Mouse (Mus musculus) neural tube, embryonic 14.5 days (tissue): ENCODE measurements around the gene Spryd4. TPM values are rescaled to one million over a fixed set of nuclear protein-coding genes. Genes with fewer than 3 reads are reported as not detected.
"Not testable (repeated sequence)": the region's sequence is repeated elsewhere in the genome, so short reads cannot be mapped to it uniquely, and the experiment has no call there.

Experiments
- ATAC-seq: fragments of 200-750 bp; cut with Nextera tagmentation; 2 replicates; pipeline ENCODE4 v1.8.0; 2017; ENCODE audit warnings: low read depth, mild to moderate bottlenecking, moderate TSS enrichment, moderate library complexity
- H3K27ac ChIP-seq: fragments of 300-500 bp; sonication (generic); 2 replicates; pipeline ENCODE4 v1.5.1; 2014; ENCODE audit warnings: low read depth, mild to moderate bottlenecking, control low read depth, low read length, moderate library complexity, mixed read lengths
- H3K27me3 ChIP-seq: fragments of 300-500 bp; sonication (generic); 2 replicates; pipeline ENCODE4 v1.6.1; 2014; ENCODE audit warnings: low read length; ENCODE audit not compliant: control insufficient read depth, insufficient read depth
- H3K36me3 ChIP-seq: fragments of 300-500 bp; sonication (generic); 2 replicates; pipeline ENCODE4 v1.6.1; 2014; ENCODE audit warnings: low read length, mixed read lengths; ENCODE audit not compliant: control insufficient read depth, insufficient read depth
- H3K4me1 ChIP-seq: fragments of 300-500 bp; sonication (generic); 2 replicates; pipeline ENCODE4 v1.6.1; 2014; ENCODE audit warnings: low read length; ENCODE audit not compliant: control insufficient read depth, insufficient read depth
- H3K4me2 ChIP-seq: fragments of 300-500 bp; sonication (generic); 2 replicates; pipeline ENCODE4 v1.6.1; 2014; ENCODE audit warnings: mild to moderate bottlenecking, low read depth, low read length, control low read depth
- H3K4me3 ChIP-seq: fragments of 300-500 bp; sonication (generic); 2 replicates; pipeline ENCODE4 v1.5.1; 2014; ENCODE audit warnings: low read depth, low read length, control low read depth, mixed read lengths
- H3K9ac ChIP-seq: fragments of 300-500 bp; sonication (generic); replicated peaks from 2 replicates; pipeline ENCODE4 v1.6.1; 2014; ENCODE audit warnings: low read depth, mild to moderate bottlenecking, control low read depth, low read length, mixed read lengths
- H3K9me3 ChIP-seq: fragments of 300-500 bp; sonication (generic); 2 replicates; pipeline ENCODE4 v1.6.1; 2016; ENCODE audit warnings: low read length; ENCODE audit not compliant: control insufficient read depth
- WGBS: fragments of 180-500 bp; shearing (Covaris S2); extraction: QIAGEN DNeasy Blood & Tissue Kit; methylation state at CpG from one replicate; pipeline ENCODE4 v1.1.7; 2014; 5-methylcytosine and 5-hydroxymethylcytosine counted together
- polyA plus RNA-seq: library from polyadenylated mRNA; unstranded; fragments of >200 nt; fragmentation: Nextera tagmentation; extraction: Ambion mirVana; gene quantifications from 2 replicates; pipeline ENCODE4 v1.2.1, GENCODE M21; 2014

Gene Spryd4
- 20.9 and 22.3 TPM in 2 replicates for polyA plus RNA-seq

DNA sequence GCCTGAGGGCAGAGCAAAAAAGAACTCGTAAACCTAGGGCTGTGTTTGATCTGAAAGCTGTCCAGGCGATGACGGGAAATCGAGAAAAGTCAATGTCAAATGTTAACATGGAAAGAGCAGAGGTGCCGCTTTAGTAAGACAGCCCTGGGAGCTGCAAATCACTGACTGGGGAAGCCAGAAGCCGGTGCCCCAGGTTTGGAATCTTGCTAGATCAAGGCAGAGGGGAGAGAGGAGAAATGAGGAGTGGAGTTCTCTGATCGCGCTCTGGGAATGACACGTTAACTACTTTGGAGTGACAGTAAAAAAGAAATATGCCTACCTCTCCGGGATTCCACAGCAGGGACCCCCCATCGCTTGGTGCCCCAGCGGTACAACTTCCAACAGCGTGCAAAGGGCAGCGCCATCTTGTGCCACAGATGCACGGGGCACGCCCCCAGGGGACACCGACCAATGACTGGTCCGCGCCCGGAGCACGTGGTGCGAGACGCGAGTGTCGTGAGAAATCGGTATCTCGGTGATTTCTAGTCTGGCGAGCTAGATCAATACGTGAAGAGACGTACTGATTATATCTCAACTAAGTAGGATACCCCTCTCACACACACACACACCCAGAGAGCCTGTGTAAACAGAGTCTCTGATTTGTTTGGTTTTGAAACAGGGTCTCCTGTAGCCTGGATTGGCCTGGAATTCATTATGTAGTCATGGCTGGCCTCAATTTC, at the start of gene Spryd4:
Gene Spryd4, minus strand, starts transcription at position 418 of the 719 bp plus-strand sequence.
- ATAC-seq = peak; percentile 94
- WGBS = under 1% methylated on average over 30 of the region's 30 CpGs
- peaks cover 12% of the 10 kb centered on the region; the same call in 1 of the 2 replicates for H3K4me1 ChIP-seq
- peak within 1 kb of the TSS; percentile 55 for H3K27ac ChIP-seq
- H3K36me3 ChIP-seq = no peaks in the 10 kb centered on the region
- H3K4me3 ChIP-seq = peak within 1 kb of the TSS; percentile 54
- H3K27me3 ChIP-seq = no peaks in the 10 kb centered on the region
- H3K4me2 ChIP-seq = peak within 1 kb of the TSS; percentile 88
- no peaks in the 10 kb centered on the region for H3K9me3 ChIP-seq
- H3K9ac ChIP-seq = peak within 1 kb of the TSS; percentile 62

DNA sequence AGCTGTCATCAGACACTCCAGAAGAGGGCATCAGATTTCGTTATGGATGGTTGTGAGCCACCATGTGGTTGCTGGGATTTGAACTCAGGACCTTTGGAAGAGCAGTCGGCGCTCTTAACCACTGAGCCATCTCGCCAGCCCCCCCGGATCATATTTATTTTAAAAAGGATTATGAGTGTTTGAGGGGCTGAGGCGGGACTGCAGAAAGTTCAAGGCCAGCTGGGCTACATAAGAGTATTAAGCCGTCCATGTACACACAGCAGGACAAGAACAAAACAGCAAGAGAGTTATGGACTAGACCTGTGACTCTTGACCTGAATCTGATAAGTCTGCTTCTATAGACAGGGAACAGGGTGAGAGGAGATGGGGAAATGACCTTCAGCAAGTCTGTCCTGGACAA, 48.8 kb upstream of the Spryd4 start:
- not testable (repeated sequence) for H3K9ac ChIP-seq, ATAC-seq, H3K27ac ChIP-seq, H3K36me3 ChIP-seq, H3K27me3 ChIP-seq, H3K9me3 ChIP-seq, H3K4me3 ChIP-seq, H3K4me1 ChIP-seq, H3K4me2 ChIP-seq
- 90% methylated on average over 7 of the region's 7 CpGs for WGBS

- no peak overlapping the region for H3K4me3 ChIP-seq
- H3K9me3 ChIP-seq = no peaks in the 10 kb centered on the region
- H3K36me3 ChIP-seq = no peaks in the 10 kb centered on the region
- H3K27ac ChIP-seq = no peak overlapping the region
- H3K27me3 ChIP-seq = no peaks in the 10 kb centered on the region
- ATAC-seq = no peak
- no peak overlapping the region for H3K9ac ChIP-seq
- H3K4me2 ChIP-seq = no peak overlapping the region
- 88% methylated on average over 5 of the region's 5 CpGs for WGBS
- no peaks in the 10 kb centered on the region for H3K4me1 ChIP-seq
Measured at GRCm38 (mm10) chr10:128259946-128260345, 48.3 kb upstream of the Spryd4 start.

DNA sequence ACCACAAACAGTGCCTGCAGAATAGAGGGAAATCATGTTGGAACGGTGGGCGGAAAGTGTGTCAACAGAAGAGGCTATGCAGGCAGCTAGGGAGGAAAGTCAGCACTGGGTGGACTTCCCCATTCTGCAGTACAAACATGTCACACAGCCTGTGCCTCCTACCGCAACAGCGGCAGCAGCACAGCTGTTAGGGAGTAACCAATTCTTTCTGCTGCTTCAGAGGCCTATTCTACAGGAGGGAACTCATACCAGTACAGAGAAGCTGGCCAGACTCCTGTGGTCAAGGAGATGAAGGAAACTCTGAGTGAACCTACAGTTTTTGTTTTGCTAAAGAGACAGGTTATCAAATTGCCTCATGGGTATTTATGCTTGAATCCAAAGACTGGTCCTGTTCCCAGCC, 47.3 kb upstream of the Spryd4 start:
- Histone ChIP-seq H3K9me3 (no peaks in the 10 kb centered on the region), H3K4me1 (no peaks in the 10 kb centered on the region), H3K36me3 (no peaks in the 10 kb centered on the region), H3K4me3 (no peak overlapping the region), H3K27ac (no peak overlapping the region), H3K9ac (no peak overlapping the region), H3K27me3 (no peaks in the 10 kb centered on the region), H3K4me2 (no peak overlapping the region)
- ATAC-seq = no peak
- WGBS = 77% methylated on average over 4 of the region's 4 CpGs

- WGBS = 73% methylated on average over 8 of the region's 8 CpGs
- Histone ChIP-seq H3K4me2 (no peak overlapping the region), H3K9ac (no peak overlapping the region), H3K9me3 (no peaks in the 10 kb centered on the region), H3K4me3 (no peak overlapping the region), H3K4me1 (no peaks in the 10 kb centered on the region), H3K27ac (no peak overlapping the region), H3K36me3 (0 out of 2 replicates have a peak, but pooled peaks cover 4% of the 10 kb centered on the region), H3K27me3 (no peaks in the 10 kb centered on the region)
- ATAC-seq = no peak
Measured at GRCm38 (mm10) chr10:128256328-128256727, 44.7 kb upstream of the Spryd4 start.

- no peak overlapping the region for H3K9ac ChIP-seq
- no peaks in the 10 kb centered on the region for H3K9me3 ChIP-seq
- 0 out of 2 replicates have a peak, but pooled peaks cover 4% of the 10 kb centered on the region for H3K36me3 ChIP-seq
- no peaks in the 10 kb centered on the region for H3K27me3 ChIP-seq
- H3K27ac ChIP-seq = no peak overlapping the region
- H3K4me2 ChIP-seq = no peak overlapping the region
- no peak for ATAC-seq
- H3K4me1 ChIP-seq = no peaks in the 10 kb centered on the region
- no peak overlapping the region for H3K4me3 ChIP-seq
- 89% methylated on average over 8 of the region's 8 CpGs for WGBS
Measured at GRCm38 (mm10) chr10:128255925-128256324, 44.3 kb upstream of the Spryd4 start.

GRCm38 (mm10) chr10:128253677-128254255, 42.2 kb upstream of the Spryd4 start, which contains the start of gene Apon:
Apon (plus strand) TSS chr10:128254096.
- H3K4me1 ChIP-seq = no peaks in the 10 kb centered on the region
- H3K9ac ChIP-seq = no peak within 1 kb of the TSS
- no peaks in the 10 kb centered on the region for H3K27me3 ChIP-seq
- H3K9me3 ChIP-seq = no peaks in the 10 kb centered on the region
- WGBS = 90% methylated on average over 4 of the region's 4 CpGs
- peaks cover 16% of the 10 kb centered on the region for H3K36me3 ChIP-seq
- H3K27ac ChIP-seq = no peak within 1 kb of the TSS
- ATAC-seq = no peak
- no peak within 1 kb of the TSS for H3K4me2 ChIP-seq
- no peak within 1 kb of the TSS for H3K4me3 ChIP-seq

DNA sequence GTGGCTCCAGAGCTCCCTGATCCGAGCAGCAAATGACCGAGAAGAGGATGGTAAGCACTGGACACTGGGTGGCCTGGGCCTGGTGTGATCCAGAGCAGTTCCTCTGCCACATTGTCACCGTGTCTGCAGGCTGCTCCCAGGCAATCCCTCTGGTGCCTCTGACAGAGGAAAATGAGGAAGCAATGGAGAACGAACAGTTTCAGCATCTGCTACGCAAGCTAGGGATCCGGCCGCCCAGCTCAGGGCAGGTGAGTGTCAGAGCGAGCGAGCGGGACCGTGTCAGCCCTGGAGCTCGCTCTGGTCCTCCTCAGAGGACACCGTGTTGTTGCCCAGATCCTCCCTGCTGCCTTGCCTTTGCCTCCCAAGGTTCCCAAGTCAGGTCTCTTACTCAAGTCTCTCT, 39.0 kb upstream of the Spryd4 start:
- no peak for ATAC-seq
- H3K27ac ChIP-seq = no peak overlapping the region
- H3K36me3 ChIP-seq = peaks cover 29% of the 10 kb centered on the region
- H3K4me2 ChIP-seq = no peak overlapping the region
- H3K9ac ChIP-seq = no peak overlapping the region
- no peak overlapping the region for H3K4me3 ChIP-seq
- H3K27me3 ChIP-seq = no peaks in the 10 kb centered on the region
- 94% methylated on average over 12 of the region's 13 CpGs for WGBS
- no peaks in the 10 kb centered on the region for H3K9me3 ChIP-seq
- H3K4me1 ChIP-seq = no peaks in the 10 kb centered on the region

DNA sequence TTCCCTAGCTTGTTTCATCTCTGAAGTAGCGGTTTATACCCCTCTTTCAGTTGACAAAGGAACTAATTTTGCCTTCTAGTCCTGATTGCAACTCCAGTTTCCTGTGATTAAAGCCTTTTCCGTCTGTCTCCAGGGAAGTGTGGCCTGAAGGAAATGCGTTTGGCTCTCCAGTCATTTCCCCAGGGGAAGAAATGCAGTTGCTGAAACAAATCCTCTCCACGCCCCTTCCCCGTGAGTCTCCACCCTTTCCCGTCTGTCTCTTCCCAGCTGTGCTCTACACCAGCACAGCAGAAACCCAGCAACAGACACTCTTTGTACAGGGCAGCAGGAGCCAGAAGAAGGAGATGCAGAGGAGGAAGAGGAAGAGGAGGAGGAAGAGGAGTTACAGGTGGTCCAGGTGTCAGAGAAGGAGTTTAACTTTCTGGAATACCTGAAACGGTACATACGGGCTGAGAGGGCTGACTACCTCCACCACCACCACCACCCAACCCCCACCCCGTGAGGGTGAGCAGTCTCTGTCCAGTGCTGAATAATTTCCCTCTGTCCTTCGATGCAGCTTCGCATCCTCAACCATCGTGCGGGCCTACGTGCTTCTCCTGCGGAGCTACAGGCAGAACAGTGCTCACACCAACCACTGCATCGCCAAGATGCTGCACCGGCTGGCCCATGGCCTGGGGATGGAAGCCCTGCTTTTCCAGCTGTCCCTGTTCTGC, 35.6 kb upstream of the Spryd4 start:
- H3K27me3 ChIP-seq = no peaks in the 10 kb centered on the region
- H3K4me3 ChIP-seq = no peak overlapping the region
- no peaks in the 10 kb centered on the region for H3K9me3 ChIP-seq
- H3K9ac ChIP-seq = no peak overlapping the region
- peaks cover 42% of the 10 kb centered on the region for H3K36me3 ChIP-seq
- 78% methylated on average over 17 of the region's 17 CpGs for WGBS
- no peak overlapping the region for H3K4me2 ChIP-seq
- no peak overlapping the region for H3K27ac ChIP-seq
- no peaks in the 10 kb centered on the region for H3K4me1 ChIP-seq
- ATAC-seq = no peak
